Mouse (Mus musculus) kidney, adult 2 months (tissue): ENCODE results near the gene Thpo. TPM values are rescaled to one million over a fixed set of nuclear protein-coding genes. Genes with fewer than 3 reads are reported as not detected.

ENCODE experiments used
- DNase-seq: peaks from one replicate; pipeline ENCODE4 v3.0.0; 2021
- H3K27ac ChIP-seq: fragments of 200-500 bp; 2 replicates; pipeline ENCODE4 v1.5.1; 2012; ENCODE audit warnings: low read depth, low read length, control low read depth, inconsistent platforms; ENCODE audit not compliant: insufficient read depth
- H3K27me3 ChIP-seq: fragments of 200-500 bp; replicated peaks from 2 replicates; pipeline ENCODE4 v1.6.1; 2012; ENCODE audit warnings: mild to moderate bottlenecking, moderate library complexity, low read length, inconsistent platforms; ENCODE audit not compliant: control insufficient read depth, insufficient read depth
- H3K36me3 ChIP-seq: fragments of 200-500 bp; 2 replicates; pipeline ENCODE4 v1.6.1; 2012; ENCODE audit warnings: mild to moderate bottlenecking, moderate library complexity, low read length, inconsistent platforms; ENCODE audit not compliant: control insufficient read depth, insufficient read depth
- H3K4me1 ChIP-seq: fragments of 200-500 bp; 2 replicates; pipeline ENCODE4 v1.6.1; 2011; ENCODE audit warnings: low read length; ENCODE audit not compliant: control insufficient read depth, insufficient read depth
- H3K4me3 ChIP-seq: fragments of 200-500 bp; 2 replicates; pipeline ENCODE4 v1.5.1; 2011; ENCODE audit warnings: mild to moderate bottlenecking, low read depth, low read length, control low read depth; ENCODE audit not compliant: insufficient read depth
- CTCF ChIP-seq: fragments of 200-500 bp; conservative IDR thresholded peaks from 2 replicates; pipeline ENCODE4 v1.5.1; 2011; ENCODE audit warnings: low read depth, mild to moderate bottlenecking, control low read depth, low read length, moderate library complexity, mixed read lengths; ENCODE audit not compliant: insufficient read depth, insufficient read length
- POLR2A ChIP-seq: fragments of 200-500 bp; IDR thresholded peaks from one replicate; pipeline ENCODE4 v1.6.1; 2011; ENCODE audit warnings: low read depth, low read length, control low read depth
- WGBS: fragments of 180-500 bp; shearing (Covaris S2); methylation state at CpG from one replicate; pipeline ENCODE4 v1.1.7; 2018; 5-methylcytosine and 5-hydroxymethylcytosine counted together
- polyA plus RNA-seq: library from polyadenylated mRNA; depleted of rRNA; stranded (reverse); fragments of >200 nt; gene quantifications from 2 replicates; pipeline ENCODE4 v1.2.3, GENCODE M21; 2012

The Thpo gene
- polyA plus RNA-seq, 1 experiment, result 17.1 TPM

DNA sequence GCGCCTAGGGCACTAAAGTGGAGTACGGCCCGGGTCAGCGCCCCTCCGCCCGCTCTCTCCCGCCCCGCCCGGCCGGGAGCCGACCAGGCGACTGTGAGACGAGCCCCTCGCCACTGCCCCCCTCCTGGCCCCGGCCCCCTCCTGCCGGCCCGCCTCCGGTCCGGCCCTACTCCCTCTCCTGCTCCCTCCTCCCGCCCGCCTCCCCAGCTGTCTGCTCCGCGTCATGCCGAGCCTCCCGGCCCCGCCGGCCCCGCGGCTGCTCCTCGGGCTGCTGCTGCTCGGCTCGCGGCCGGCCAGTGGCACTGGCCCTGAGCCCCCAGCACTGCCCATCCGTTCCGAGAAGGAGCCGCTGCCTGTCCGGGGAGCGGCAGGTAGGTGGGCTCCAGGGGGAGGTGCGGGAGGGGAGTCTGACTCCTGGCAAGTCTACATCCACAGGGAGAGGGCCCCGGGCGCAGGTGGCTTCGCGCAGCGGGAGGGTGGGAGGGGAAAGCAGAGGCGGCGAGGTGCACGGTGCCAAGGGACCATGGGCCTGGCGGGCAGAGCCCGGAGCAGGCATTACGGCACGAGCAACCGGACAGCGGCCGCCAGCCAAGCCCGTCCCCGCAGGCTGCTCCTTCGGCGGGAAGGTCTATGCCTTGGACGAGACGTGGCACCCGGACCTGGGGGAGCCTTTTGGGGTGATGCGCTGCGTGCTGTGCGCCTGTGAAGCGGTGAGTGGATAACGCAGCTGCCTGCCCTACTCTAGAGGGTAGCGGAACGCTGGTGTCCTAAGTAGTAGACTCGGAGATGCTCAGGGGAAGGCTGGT lies 1.2 kb downstream of the Thpo start, which contains the start of gene Chrd:
Gene Chrd (plus strand): TSS at position 203 of the 806 bp plus-strand sequence.
- DNase-seq, result peak; percentile 69
- under 1% methylated on average over 62 of the region's 70 CpGs for WGBS

GRCm38 (mm10) chr16:20732251-20732924 lies 1.9 kb downstream of the Thpo start:
- TF ChIP-seq CTCF, result no peak
- TF ChIP-seq POLR2A, result no peak

More for the DNA sequence above, 1.2 kb downstream of the Thpo start, which contains the start of gene Chrd:
- TF ChIP-seq POLR2A (no peak), CTCF (no peak)
- no peak within 1 kb of the TSS for H3K27ac ChIP-seq
- peak within 1 kb of the TSS; percentile 58 for H3K4me3 ChIP-seq
- H3K36me3 ChIP-seq, result no peaks in the 10 kb centered on the region
- H3K4me1 ChIP-seq, result no peaks in the 10 kb centered on the region; the same call in 1 of the 2 replicates
- H3K27me3 ChIP-seq, result no peaks in the 10 kb centered on the region

DNA sequence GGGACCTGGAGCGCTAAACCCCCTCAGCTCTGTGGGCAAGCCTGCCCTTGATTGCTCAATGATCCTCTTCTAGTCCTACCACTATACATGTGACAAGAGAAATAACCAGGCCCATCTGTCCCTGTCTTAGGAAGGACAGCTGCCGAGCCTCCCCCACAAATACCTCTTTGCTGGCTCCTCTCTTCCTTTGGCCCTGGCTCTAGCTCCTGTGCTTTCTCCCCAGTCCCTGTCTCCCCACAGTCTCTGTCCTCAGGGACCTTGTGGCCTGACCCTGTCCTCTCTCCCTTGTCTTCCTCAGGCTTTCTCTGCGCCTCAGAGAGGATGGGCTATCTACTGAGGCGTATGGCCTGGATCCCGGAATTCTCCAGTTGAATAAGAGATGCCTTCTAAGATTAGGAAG lies 2.6 kb downstream of the Thpo start:
- no peak for DNase-seq
- WGBS, result 74% methylated on average over 5 of the region's 5 CpGs
- Histone ChIP-seq H3K4me3 (no peak overlapping the region), H3K36me3 (no peaks in the 10 kb centered on the region), H3K27me3 (no peaks in the 10 kb centered on the region), H3K4me1 (no peaks in the 10 kb centered on the region; the same call in 1 of the 2 replicates), H3K27ac (no peak overlapping the region)
- TF ChIP-seq CTCF (no peak), POLR2A (no peak)

More at GRCm38 (mm10) chr16:20732251-20732924, 1.9 kb downstream of the Thpo start:
- no peak overlapping the region for H3K27ac ChIP-seq
- DNase-seq, result no peak
- H3K27me3 ChIP-seq, result no peaks in the 10 kb centered on the region
- H3K36me3 ChIP-seq, result no peaks in the 10 kb centered on the region
- peak overlapping the region; percentile 58 for H3K4me3 ChIP-seq
- no peaks in the 10 kb centered on the region; the same call in 1 of the 2 replicates for H3K4me1 ChIP-seq
- WGBS, result 3% methylated on average over 30 of the region's 30 CpGs

DNA sequence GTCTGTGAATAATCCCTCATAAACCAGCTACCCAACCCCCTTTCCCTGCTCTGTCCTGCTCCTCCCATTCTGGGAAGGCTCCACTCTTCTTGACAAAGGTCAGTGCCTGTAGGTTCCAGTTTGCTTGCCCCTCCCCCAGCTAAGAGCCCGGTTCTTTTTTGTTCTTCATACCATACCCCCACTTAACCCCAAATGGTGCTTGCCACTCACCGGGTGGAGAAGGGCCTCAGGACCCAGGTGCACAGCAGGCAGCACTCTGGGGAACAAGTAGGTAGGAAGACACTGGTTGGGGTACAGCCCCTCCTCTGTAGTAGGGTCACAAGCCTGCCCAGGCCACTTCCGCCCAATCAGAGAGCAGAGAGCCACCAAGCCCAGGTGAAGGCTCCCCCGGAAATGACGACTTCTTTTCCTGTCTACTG lies 4.0 kb downstream of the Thpo start:
- TF ChIP-seq CTCF (no peak), POLR2A (no peak)
- Histone ChIP-seq H3K27ac (peak overlapping the region; percentile 73; the same call in 1 of the 2 replicates), H3K4me1 (no peaks in the 10 kb centered on the region; the same call in 1 of the 2 replicates), H3K27me3 (no peaks in the 10 kb centered on the region), H3K4me3 (peak overlapping the region; percentile 53), H3K36me3 (no peaks in the 10 kb centered on the region)
- DNase-seq, result peak; percentile 88
- 20% methylated on average over 5 of the region's 5 CpGs for WGBS

DNA sequence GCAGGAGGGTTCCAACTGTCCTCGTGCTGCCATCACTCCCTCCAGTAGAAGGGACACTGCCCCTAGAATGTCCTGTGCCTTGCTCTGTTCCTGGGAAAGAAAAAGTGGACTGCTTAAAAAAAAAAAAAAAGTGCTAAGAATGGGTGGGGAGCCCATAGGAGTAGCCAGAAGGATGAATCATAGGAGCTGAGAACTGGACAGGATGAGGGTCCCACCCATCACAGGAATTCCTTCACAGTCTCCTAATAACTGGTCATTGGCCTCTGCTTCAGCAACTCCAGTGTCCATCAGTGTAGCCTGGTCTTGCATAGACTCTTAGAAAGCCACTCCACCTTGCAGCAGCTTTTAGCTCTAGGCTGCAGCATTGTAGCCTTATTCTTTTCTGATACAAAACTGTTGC lies 7.9 kb downstream of the Thpo start:
- no peaks in the 10 kb centered on the region; the same call in 1 of the 2 replicates for H3K4me1 ChIP-seq
- no peaks in the 10 kb centered on the region for H3K27me3 ChIP-seq
- no peak for DNase-seq
- WGBS, result 67% methylated on average over 1 of the region's 1 CpGs
- no peak overlapping the region for H3K4me3 ChIP-seq
- no peaks in the 10 kb centered on the region for H3K36me3 ChIP-seq
- H3K27ac ChIP-seq, result no peak overlapping the region
- TF ChIP-seq CTCF (no peak), POLR2A (no peak)

DNA sequence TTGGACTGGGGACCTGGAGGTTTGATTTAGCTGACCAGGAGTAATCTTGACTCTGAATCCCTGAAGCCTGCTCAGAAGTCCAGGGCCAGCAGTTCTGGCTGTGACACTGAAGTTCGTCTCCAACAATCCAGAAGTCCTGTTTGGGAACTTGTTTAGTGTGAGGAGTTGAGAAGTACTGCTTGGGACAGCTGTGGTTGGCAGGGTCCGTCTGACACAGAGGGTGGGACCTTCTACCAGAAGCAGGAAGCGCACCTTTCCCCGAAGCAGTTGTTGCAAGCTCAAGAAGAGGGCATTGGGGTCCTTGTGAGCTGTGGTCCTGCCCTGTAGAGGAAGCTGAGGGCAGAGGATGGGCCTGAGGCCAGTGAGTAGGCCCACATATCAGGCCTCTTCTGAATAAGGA lies 8.6 kb downstream of the Thpo start:
- Histone ChIP-seq H3K4me3 (no peak overlapping the region), H3K4me1 (no peaks in the 10 kb centered on the region; the same call in 1 of the 2 replicates), H3K27me3 (no peaks in the 10 kb centered on the region), H3K36me3 (no peaks in the 10 kb centered on the region), H3K27ac (no peak overlapping the region)
- 88% methylated on average over 4 of the region's 4 CpGs for WGBS
- TF ChIP-seq POLR2A, result no peak
- no peak for TF ChIP-seq CTCF
- no peak for DNase-seq

DNA sequence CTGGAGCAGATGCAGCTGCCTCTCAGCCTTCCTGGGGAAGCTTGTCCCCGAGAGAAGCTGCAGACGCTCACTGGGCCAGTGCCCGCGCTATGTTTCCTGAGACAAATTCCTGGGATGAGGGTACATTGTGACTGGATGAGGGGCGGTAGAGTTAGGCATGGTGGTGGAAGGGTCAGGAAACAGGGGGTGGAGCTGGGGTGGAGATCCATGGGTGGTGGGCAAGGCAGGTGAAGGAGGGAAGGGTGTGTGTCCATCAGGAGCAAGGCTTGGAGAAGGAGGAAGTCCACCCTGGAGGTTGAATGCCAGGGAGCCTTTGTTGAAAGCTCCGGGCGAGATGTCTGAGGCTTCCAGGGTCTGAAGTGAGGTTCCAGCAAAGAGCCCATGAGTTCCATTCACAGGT lies 9.0 kb downstream of the Thpo start:
- 88% methylated on average over 7 of the region's 7 CpGs for WGBS
- Histone ChIP-seq H3K27me3 (no peaks in the 10 kb centered on the region), H3K36me3 (no peaks in the 10 kb centered on the region), H3K4me1 (no peaks in the 10 kb centered on the region; the same call in 1 of the 2 replicates), H3K4me3 (no peak overlapping the region), H3K27ac (no peak overlapping the region)
- no peak for DNase-seq
- TF ChIP-seq CTCF, result no peak
- no peak for TF ChIP-seq POLR2A
